Mouse (Mus musculus) liver, postnatal 0 days (tissue): ENCODE measurements around the gene Rrad.

Source experiments
- CTCF ChIP-seq: sonication (generic); IDR thresholded peaks from 2 replicates; pipeline ENCODE4 v1.5.1; 2016; ENCODE audit warnings: antibody characterized with exemption, low read depth
- EP300 ChIP-seq: IDR thresholded peaks from 2 replicates; pipeline ENCODE4 v1.6.1; 2016; ENCODE audit warnings: antibody characterized with exemption, low read depth, mild to moderate bottlenecking

DNA sequence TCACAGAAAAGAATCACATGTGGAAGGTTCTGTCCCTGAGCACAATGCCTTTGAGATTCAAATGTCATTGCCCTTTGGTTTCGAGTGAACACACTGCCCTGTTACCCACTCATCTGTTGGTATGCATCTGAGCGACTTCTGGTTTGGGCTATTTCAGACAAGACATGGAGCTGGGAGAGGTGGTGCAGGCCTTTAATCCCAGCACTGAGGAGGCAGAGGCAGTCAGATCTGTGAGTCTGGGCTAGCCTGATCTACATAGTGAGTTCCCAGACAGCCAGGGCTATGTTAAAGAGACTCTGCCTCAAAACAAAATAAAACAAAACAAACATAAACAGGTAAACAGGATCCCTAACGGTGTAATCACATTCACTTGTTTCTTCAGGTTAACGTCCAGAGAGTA lies 24.5 kb upstream of the Rrad start:
- TF ChIP-seq CTCF (no peak), EP300 (no peak)
